Mouse (Mus musculus): ENCODE results near the gene Nradd. TPM values are rescaled to one million over a fixed set of nuclear protein-coding genes. Genes with fewer than 3 reads are reported as not detected.

The Nradd gene
- polyA plus RNA-seq, 2 experiments, result 28.1 to 40.0 TPM

DNA sequence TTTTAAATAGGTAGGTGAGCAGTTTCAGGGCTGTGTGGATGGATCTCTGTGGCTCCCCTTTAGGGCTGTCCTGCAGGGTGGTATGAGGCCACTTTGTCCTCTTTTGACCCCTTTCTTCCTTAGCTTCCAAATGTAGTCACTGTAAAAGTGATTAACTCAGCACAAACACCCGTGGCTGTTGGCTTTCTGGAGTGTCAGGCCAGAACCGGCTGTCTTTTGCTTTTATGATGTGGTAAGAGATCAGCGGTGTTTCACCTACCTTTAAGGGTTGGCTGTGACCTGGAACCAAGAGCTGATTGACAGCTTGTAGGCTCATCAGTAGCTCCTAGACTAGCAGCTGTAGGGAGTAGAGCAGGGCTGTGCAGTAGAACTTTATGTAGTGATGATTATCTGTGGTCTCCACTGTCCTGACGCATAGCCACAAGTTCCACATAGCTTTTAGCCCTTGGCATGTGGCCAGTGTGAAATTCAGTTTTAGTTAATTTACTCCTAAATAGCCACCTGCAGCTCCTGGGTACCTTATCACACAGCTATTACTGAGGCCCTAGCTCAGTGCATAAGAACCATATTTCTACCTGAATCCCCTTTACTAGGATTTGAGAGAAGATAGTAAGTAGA, 43.1 kb upstream of the Nradd start:
- Histone ChIP-seq H3K4me2 (replicated peaks; ENCODE audit: low read depth, low read length, severe bottlenecking) (no peak overlapping the region), H3K9ac (ENCODE audit: low read depth, low read length, severe bottlenecking) (no peak overlapping the region), H3K27me3 (ENCODE audit: control insufficient read depth, insufficient read depth, low read length) (no peaks in the 10 kb centered on the region), H3K36me3 (ENCODE audit: control insufficient read depth, insufficient read depth, low read length) (no peaks in the 10 kb centered on the region), H3K4me3 (replicated peaks; ENCODE audit: low read length) (no peak overlapping the region), H3K9me3 (ENCODE audit: control insufficient read depth, low read length) (no peaks in the 10 kb centered on the region), H3K27ac (replicated peaks; ENCODE audit: low read depth, low read length) (no peak overlapping the region), H3K4me1 (ENCODE audit: control insufficient read depth, insufficient read depth, low read length) (0 out of 2 replicates have a peak, but pooled peaks cover 3% of the 10 kb centered on the region)
- no peak for TF ChIP-seq POLR2A (IDR thresholded peaks at IDR 0.05; ENCODE audit: borderline replicate concordance, extremely low read depth, insufficient read depth, insufficient read length)
- no peak for DNase-seq (ENCODE audit: low spot score)
- 49% methylated on average over 4 of the region's 4 CpGs for WGBS
- no peak for ATAC-seq (ENCODE audit: low FRiP score, low read depth)

DNA sequence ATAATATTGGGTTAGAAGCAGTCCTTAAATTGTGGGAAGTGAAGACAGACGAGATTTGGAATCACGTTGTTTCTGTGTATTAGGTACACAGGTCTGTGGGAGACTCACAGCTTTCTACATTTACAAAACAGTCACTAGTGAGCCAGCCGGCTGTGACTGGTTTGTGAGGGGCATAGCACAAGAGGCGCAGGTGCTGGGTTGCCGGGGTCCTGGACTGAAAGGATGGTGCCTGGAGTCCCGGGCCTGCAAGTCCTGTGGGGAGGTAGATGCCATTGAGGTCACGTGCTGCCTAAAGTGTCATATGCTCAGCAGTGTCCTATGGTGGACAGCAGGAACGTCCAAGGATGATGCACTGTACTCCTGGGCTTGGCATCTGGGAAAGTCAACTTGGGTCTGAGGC, 42.1 kb upstream of the Nradd start:
- TF ChIP-seq POLR2A (IDR thresholded peaks at IDR 0.05; ENCODE audit: borderline replicate concordance, extremely low read depth, insufficient read depth, insufficient read length), result no peak
- H3K27me3 ChIP-seq (ENCODE audit: control insufficient read depth, insufficient read depth, low read length), result no peaks in the 10 kb centered on the region
- no peaks in the 10 kb centered on the region for H3K36me3 ChIP-seq (ENCODE audit: control insufficient read depth, insufficient read depth, low read length)
- no peak for ATAC-seq (ENCODE audit: low FRiP score, low read depth)
- 0 out of 2 replicates have a peak, but pooled peaks cover 3% of the 10 kb centered on the region for H3K4me1 ChIP-seq (ENCODE audit: control insufficient read depth, insufficient read depth, low read length)
- H3K9me3 ChIP-seq (ENCODE audit: control insufficient read depth, low read length), result no peaks in the 10 kb centered on the region
- no peak overlapping the region for H3K4me3 ChIP-seq (replicated peaks; ENCODE audit: low read length)
- WGBS, result 53% methylated on average over 8 of the region's 8 CpGs
- H3K9ac ChIP-seq (ENCODE audit: low read depth, low read length, severe bottlenecking), result no peak overlapping the region
- H3K4me2 ChIP-seq (replicated peaks; ENCODE audit: low read depth, low read length, severe bottlenecking), result no peak overlapping the region
- H3K27ac ChIP-seq (replicated peaks; ENCODE audit: low read depth, low read length), result no peak overlapping the region
- no peak for DNase-seq (ENCODE audit: low spot score)

DNA sequence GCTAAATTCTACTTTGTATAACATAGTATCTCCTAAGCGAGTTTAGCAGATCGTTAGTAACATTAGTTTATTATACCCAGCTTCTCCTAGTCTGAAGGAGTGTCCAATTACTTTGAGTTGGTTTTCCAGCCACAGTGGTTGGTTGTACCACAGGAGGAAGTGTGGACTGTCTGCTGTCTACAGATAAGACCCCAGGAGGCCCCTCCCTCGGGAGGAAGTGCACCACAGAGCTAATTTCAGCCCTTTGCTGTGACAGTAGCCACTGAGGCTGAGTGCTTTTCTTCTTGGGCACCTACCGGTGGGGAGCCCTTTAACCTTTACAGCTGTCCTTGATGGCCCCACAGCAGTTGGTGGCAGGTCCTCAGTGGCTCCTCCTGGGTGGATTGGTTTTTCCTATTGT, 41.7 kb upstream of the Nradd start:
- H3K4me2 ChIP-seq (replicated peaks; ENCODE audit: low read depth, low read length, severe bottlenecking), result no peak overlapping the region
- no peaks in the 10 kb centered on the region for H3K9me3 ChIP-seq (ENCODE audit: control insufficient read depth, low read length)
- WGBS, result 18% methylated on average over 4 of the region's 4 CpGs
- 0 out of 2 replicates have a peak, but pooled peaks cover 3% of the 10 kb centered on the region for H3K4me1 ChIP-seq (ENCODE audit: control insufficient read depth, insufficient read depth, low read length)
- H3K27ac ChIP-seq (replicated peaks; ENCODE audit: low read depth, low read length), result no peak overlapping the region
- H3K9ac ChIP-seq (ENCODE audit: low read depth, low read length, severe bottlenecking), result no peak overlapping the region
- ATAC-seq (ENCODE audit: low FRiP score, low read depth), result no peak
- TF ChIP-seq POLR2A (IDR thresholded peaks at IDR 0.05; ENCODE audit: borderline replicate concordance, extremely low read depth, insufficient read depth, insufficient read length), result no peak
- H3K36me3 ChIP-seq (ENCODE audit: control insufficient read depth, insufficient read depth, low read length), result no peaks in the 10 kb centered on the region
- peak; percentile 43 for DNase-seq (ENCODE audit: low spot score)
- no peaks in the 10 kb centered on the region for H3K27me3 ChIP-seq (ENCODE audit: control insufficient read depth, insufficient read depth, low read length)
- no peak overlapping the region for H3K4me3 ChIP-seq (replicated peaks; ENCODE audit: low read length)

DNA sequence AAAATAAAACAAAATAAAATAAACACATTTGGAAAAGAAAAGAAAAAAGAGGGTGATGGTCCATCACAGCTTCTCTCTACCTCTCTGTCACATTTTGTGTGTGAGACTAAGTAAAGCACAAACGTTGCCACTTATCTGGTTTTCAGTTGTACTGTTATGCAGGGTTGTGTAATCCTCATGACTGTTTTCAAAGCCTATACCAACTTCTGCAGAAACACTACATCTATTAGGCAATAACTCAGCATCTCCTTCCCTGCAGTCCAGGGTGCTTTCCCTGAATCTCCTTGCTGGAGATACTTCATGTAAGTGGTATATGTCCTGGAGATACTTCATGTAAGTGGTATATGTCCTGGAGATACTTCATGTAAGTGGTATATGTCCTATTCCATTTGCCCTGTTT, 38.6 kb upstream of the Nradd start:
- 86% methylated on average over 1 of the region's 1 CpGs for WGBS
- Histone ChIP-seq H3K4me2 (replicated peaks; ENCODE audit: low read depth, low read length, severe bottlenecking) (no peak overlapping the region), H3K27me3 (ENCODE audit: control insufficient read depth, insufficient read depth, low read length) (no peaks in the 10 kb centered on the region), H3K36me3 (ENCODE audit: control insufficient read depth, insufficient read depth, low read length) (0 out of 2 replicates have a peak, but pooled peaks cover 4% of the 10 kb centered on the region), H3K4me3 (replicated peaks; ENCODE audit: low read length) (no peak overlapping the region), H3K4me1 (ENCODE audit: control insufficient read depth, insufficient read depth, low read length) (0 out of 2 replicates have a peak, but pooled peaks cover 3% of the 10 kb centered on the region), H3K27ac (replicated peaks; ENCODE audit: low read depth, low read length) (no peak overlapping the region), H3K9ac (ENCODE audit: low read depth, low read length, severe bottlenecking) (no peak overlapping the region), H3K9me3 (ENCODE audit: control insufficient read depth, low read length) (no peaks in the 10 kb centered on the region)
- no peak for TF ChIP-seq POLR2A (IDR thresholded peaks at IDR 0.05; ENCODE audit: borderline replicate concordance, extremely low read depth, insufficient read depth, insufficient read length)
- ATAC-seq (ENCODE audit: low FRiP score, low read depth) (no peak), DNase-seq (ENCODE audit: low spot score) (no peak)

DNA sequence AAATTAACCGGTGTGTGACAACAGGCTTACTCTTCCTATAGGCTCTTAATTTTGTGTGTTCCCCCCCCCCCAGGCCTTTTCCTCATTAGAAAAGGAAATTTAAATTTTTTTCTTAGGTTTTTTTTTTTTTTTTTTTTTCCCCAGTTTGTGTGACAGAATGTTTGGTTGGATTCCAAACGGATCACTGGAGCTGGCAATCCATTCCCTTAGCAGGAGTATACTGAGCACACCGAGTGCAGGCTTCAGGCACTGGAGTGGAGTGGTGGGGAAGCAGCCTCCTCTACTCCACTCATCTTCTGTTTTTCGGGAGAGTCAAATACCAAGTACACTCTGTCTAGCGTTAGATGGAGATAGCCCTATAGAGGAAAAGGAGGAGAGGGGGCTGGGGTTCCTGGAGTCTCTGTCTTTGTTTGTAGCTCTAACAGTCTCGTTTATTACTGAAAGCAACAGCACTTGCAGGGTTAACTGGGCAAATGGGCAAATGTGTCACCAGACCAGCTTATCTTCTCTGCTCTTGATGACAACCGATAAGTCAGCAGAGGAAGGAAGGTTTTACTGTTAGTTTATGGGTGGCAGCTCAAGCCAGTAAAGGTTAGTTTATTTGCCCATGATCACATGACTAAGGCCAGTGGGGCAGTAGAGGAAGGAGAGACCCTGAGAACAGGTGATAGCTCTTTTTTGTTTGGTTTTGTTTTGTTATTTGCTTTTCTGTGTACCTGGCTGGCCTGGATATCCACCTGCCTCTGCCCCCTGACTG, 36.8 kb upstream of the Nradd start:
- H3K4me3 ChIP-seq (replicated peaks; ENCODE audit: low read length), result no peak overlapping the region
- no peak overlapping the region for H3K4me2 ChIP-seq (replicated peaks; ENCODE audit: low read depth, low read length, severe bottlenecking)
- peaks cover 4% of the 10 kb centered on the region; the same call in 1 of the 2 replicates for H3K4me1 ChIP-seq (ENCODE audit: control insufficient read depth, insufficient read depth, low read length)
- no peaks in the 10 kb centered on the region for H3K27me3 ChIP-seq (ENCODE audit: control insufficient read depth, insufficient read depth, low read length)
- no peak for DNase-seq (ENCODE audit: low spot score)
- no peak for ATAC-seq (ENCODE audit: low FRiP score, low read depth)
- H3K9ac ChIP-seq (ENCODE audit: low read depth, low read length, severe bottlenecking), result no peak overlapping the region
- H3K27ac ChIP-seq (replicated peaks; ENCODE audit: low read depth, low read length), result no peak overlapping the region
- TF ChIP-seq POLR2A (IDR thresholded peaks at IDR 0.05; ENCODE audit: borderline replicate concordance, extremely low read depth, insufficient read depth, insufficient read length), result no peak
- 0 out of 2 replicates have a peak, but pooled peaks cover 4% of the 10 kb centered on the region for H3K36me3 ChIP-seq (ENCODE audit: control insufficient read depth, insufficient read depth, low read length)
- no peaks in the 10 kb centered on the region for H3K9me3 ChIP-seq (ENCODE audit: control insufficient read depth, low read length)
- WGBS, result 75% methylated on average over 7 of the region's 7 CpGs

All from limb, embryonic 14.5 days (tissue).